Mouse (Mus musculus): ENCODE measurements around the gene Sdhaf1. TPM values are rescaled to one million over a fixed set of nuclear protein-coding genes. Genes with fewer than 3 reads are reported as not detected.
A peak's percentile ranks its signal among the peaks of the same experiment; 100 is the strongest.

The Sdhaf1 gene
- total RNA-seq, 2 experiments from 2014 or later = 12.0 to 12.5 TPM

DNA sequence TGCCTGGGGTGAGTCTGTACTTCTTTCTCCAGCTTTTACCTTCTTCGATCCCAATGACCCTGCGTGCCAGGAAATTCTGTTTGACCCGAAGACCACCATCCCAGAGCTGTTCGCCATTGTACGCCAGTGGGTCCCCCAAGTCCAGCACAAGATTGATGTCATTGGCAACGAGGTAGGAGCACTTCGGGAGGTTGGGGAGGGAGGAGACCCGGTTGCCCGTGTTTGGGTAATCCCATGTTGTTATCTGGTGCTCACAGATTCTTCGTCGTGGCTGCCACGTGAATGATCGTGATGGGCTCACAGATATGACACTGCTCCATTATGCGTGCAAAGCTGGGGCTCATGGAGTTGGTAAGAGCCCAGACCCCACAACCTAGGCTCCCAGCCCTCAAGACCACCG is 26.9 kb downstream of the Sdhaf1 start:
- intact Hi-C loops (cut with DNase I) = no loop called here
- no peak for DNase-seq

GRCm38 (mm10) chr7:30295103-30295502 is 28.6 kb downstream of the Sdhaf1 start:
- peak; percentile 57 to 59 for DNase-seq
- intact Hi-C loops (cut with DNase I) = no loop called here

DNA sequence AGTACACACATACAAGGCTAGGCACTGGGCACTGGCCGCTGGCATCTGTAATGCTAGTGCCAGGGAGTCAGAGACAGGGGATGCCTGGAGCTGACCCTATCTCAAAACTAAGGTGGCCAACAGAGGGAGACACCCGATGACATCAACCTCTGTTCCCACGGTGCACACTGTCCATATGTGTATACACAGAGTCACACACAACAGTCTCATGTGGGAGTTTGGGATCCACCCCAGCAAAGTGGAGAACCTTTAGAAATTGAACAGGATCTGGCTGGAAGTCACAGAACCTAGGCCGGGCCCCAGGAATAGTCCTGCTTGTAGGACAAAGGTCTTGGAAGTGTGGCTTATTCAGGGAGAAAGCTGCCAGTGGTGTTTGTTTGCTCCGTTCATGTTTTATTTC is 29.4 kb downstream of the Sdhaf1 start:
- DNase-seq = no peak
- intact Hi-C loops (cut with DNase I) = no loop called here

GRCm38 (mm10) chr7:30293795-30294194 is 29.9 kb downstream of the Sdhaf1 start:
- DNase-seq = no peak
- intact Hi-C loops (cut with DNase I) = no loop called here

- intact Hi-C loops (cut with DNase I) = no loop called here
These were observed 32.2 kb downstream of the Sdhaf1 start, which contains the start of gene Clip3 for GRCm38 (mm10) chr7:30291215-30292131. Clip3 (plus strand) TSS chr7:30291728.

DNA sequence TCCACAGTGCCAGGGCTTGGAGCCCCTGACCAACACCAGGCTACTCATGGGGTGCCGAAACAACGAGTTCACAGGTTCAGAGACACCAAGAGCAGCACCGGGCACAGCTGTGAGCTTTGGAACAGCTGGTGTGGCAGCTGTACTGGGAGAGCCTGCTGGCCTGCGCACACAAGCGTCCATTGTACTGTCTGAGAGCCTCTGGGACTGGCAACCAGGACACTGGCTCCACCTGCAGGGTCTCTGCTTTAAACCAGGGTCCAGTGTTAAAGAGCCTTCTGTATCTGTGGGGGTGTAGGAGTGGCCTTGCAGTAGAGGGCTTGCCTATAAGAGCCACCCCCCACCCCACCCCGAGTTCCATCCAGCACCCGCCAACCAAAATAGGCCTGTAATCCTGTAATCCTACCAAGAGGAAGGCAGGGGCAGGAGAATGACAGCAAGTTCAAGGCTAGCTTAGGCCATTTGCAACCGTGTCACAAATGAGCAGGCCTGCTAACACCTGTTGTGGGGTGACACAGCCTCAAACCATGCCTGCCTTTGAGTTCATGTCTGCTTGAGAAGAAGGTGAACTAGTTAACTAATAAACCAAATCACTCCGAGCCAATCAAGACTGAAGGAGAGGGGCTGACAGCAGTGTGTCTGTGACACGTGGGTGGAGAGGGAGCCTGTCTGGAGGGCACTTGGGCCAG is 33.8 kb downstream of the Sdhaf1 start:
- DNase-seq = no peak

More at GRCm38 (mm10) chr7:30291215-30292131, 32.2 kb downstream of the Sdhaf1 start, which contains the start of gene Clip3:
- peak; percentile 68 to 75 for DNase-seq

DNA sequence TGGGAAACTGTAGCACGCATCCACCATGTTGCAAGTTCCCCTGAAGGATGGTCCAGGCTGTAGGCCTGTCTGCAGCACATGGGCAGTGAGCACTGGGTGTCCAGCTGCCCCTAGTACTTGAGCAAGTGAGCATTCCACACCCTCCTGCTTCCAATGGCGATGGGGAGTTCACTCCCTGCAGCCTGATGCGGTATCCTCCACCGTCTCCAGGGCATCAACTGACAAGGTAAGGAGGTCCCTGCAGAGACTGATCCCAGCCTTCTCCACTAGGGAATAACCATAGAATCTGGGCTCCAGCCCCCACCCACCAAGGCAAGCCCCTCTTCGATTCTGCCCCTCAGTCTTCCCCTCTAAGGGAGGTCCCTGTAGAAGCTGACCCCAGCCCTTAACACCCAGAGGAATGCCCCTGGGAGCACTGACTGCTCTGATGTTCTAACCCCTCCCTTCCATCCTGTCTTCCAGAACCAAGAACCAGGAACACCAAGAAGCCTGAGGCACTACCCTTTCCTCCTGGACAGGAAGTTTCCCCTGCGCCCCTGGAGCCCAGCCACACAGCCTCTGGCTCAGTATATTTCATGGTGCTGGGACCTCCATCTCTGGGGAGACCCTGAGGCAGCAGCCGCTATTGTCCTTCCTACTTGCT is 34.5 kb downstream of the Sdhaf1 start:
- intact Hi-C loops (cut with DNase I) = no loop called here
- DNase-seq = no peak

More for the DNA sequence above, 33.8 kb downstream of the Sdhaf1 start:
- intact Hi-C loops (cut with DNase I) = no loop called here

DNA sequence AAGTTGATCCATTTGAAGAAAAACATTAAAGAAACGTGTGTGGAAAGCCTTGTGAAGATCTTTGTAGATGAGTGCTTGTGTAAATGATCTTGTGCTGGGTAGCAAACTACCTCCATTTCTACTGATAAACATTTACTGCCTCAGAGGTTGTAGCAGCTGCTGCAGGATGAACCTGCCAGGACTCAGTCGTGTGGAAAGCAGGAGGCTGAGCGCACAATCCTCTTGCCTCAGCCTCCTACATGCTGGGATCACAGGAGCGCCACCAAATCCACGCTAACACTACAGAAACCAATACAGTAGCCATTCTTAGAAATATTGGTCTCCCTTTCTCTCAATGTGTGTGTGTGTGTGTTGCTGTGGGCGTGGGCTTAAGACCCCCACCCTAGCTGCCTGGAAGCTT is 35.6 kb downstream of the Sdhaf1 start:
- intact Hi-C loops (cut with DNase I) = no loop called here

DNA sequence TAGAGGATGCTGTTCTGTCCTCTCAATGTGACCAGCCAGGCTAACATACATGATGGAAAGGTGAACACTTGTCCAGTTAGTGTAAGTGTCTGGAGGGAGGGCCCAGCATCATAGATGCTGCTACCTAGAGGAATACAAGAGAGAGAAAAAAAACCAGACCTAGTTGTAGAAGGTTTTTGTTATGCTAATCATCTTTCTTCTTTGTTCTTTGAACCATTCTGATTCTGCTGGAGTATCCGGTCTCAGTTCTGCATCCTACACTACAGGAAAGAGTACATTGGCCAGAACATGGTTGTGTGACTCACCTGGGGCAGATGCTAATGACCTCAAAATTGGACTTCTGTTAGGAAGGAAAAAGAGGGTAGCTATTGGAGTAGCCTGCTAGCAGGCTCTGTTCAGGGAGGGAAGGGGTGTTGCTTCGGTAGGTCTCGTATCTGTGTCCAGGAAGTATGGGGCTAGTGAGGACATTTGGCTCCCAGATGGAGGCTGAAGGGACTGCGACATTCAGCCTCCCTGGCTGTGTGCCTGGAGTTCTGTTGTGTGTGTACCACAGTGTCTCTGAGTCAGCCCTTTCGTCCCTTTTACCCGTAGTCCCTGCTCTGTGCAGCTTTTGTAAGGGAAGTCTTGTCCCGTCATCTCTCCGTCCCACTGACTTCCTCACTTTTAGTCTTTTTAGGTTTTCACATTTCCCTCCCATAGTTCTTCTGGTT is 36.8 kb downstream of the Sdhaf1 start:
- intact Hi-C loops (cut with DNase I) = no loop called here
- DNase-seq = peak; percentile 29 to 30

More for the DNA sequence above, 35.6 kb downstream of the Sdhaf1 start:
- no peak for DNase-seq

DNA sequence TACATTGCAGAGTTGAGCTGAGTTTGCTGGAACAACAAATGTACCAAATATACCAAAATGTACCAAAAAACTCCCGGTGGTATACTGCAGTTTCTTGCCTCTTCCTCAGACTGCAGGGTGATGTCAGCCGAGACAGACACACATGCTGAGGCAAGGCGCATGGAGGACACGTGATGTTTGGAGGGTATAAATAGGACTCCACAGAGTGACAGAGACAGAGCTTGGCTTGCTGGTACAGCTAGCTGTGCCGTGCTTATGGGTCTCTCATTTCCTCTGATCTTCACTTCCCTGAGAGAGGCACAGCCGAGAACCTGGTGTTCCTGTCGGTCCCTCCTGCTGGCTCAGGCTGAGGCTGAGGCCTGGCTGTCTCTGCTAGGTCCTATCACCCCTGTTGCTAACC is 41.0 kb downstream of the Sdhaf1 start:
- intact Hi-C loops (cut with DNase I) = loop anchor here (5.0 kb wide), 1 partner anchor 115 kb away; the partner anchor contains the start of gene Zfp146
- DNase-seq = no peak

GRCm38 (mm10) chr7:30281522-30281921 is 42.2 kb downstream of the Sdhaf1 start:
- intact Hi-C loops (cut with DNase I) = loop anchor here (5.0 kb wide), 1 partner anchor 114 kb away; the partner anchor contains the start of gene Zfp146

DNA sequence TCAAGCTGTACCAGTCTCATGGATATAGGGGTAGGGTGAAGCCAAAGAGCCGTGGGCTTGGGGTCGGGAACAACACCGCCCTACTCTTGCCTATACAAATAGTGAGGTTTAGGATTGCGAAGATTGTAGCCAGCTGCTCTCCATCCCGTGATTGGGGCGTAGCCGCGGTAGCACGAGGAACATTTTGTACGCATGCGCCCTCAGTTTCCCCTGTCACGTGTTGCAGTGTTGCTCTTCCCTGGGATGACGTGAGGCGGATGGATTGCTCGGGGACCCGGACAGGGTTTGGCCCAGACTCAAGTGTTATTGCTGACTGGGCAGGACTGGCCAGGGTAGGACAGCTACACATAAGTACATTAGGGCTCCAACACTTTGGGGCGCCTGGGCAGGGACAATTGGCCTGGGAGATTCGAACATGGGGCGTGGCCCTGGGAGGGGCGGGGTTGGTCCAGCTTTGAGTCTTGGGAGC is 43.0 kb downstream of the Sdhaf1 start:
- peak; percentile 81 to 88 for DNase-seq
- intact Hi-C loops (cut with DNase I) = loop anchor here (5.0 kb wide), 1 partner anchor 113 kb away; the partner anchor contains the start of gene Zfp146

More at GRCm38 (mm10) chr7:30281522-30281921, 42.2 kb downstream of the Sdhaf1 start:
- no peak for DNase-seq

GRCm38 (mm10) chr7:30279951-30280669 is 43.6 kb downstream of the Sdhaf1 start, which contains the start of the genes Thap8 and Wdr62:
Thap8 (plus strand) TSS chr7:30280094.
Wdr62 (minus strand) TSS chr7:30280419.
- intact Hi-C loops (cut with DNase I) = loop anchor here (5.0 kb wide), 1 partner anchor 113 kb away; the partner anchor contains the start of gene Zfp146
- DNase-seq = peak; percentile 88 to 89

DNA sequence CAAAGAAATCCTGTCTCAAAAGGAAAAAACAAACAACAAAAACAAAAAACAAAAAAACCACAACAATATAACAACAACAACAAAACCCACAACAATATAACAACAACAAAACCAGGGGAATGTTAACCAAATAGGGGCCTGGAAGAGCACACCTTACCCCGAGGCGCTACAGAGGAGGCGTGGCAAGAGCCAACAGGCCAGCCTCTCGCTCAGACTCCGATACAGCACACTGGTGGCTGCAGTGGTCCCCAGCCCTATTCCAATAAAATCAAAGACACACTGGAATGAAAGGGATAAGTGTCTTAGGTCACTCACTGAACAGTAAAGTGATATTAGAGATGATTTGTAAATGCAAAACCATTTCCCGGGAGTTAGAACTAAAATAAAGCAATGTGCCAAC is 44.2 kb downstream of the Sdhaf1 start:
- DNase-seq = no peak
- intact Hi-C loops (cut with DNase I) = no loop called here

GRCm38 (mm10) chr7:30278911-30279310 is 44.8 kb downstream of the Sdhaf1 start:
- no peak for DNase-seq
- intact Hi-C loops (cut with DNase I) = no loop called here

GRCm38 (mm10) chr7:30274383-30274782 is 49.3 kb downstream of the Sdhaf1 start:
- no peak for DNase-seq
- intact Hi-C loops (cut with DNase I) = no loop called here

All from heart, postnatal 36 days (tissue).